Mouse (Mus musculus) heart, embryonic 12.5 days (tissue): ENCODE measurements around the gene Lasp1. TPM values are rescaled to one million over a fixed set of nuclear protein-coding genes. Genes with fewer than 3 reads are reported as not detected.
A peak's percentile ranks its signal among the peaks of the same experiment; 100 is the strongest.
"Not testable (repeated sequence)": the region's sequence is repeated elsewhere in the genome, so short reads cannot be mapped to it uniquely, and the experiment has no call there.

ENCODE experiments used
- ATAC-seq: fragments of 200-750 bp; cut with Nextera tagmentation; 2 replicates; pipeline ENCODE4 v1.8.0; 2017; ENCODE audit warnings: moderate TSS enrichment, moderate library complexity; ENCODE audit not compliant: insufficient number of reproducible peaks, low FRiP score
- H3K27ac ChIP-seq: fragments of 300-500 bp; sonication (generic); 2 replicates; pipeline ENCODE4 v1.5.1; 2016; ENCODE audit warnings: mild to moderate bottlenecking, moderate library complexity; ENCODE audit not compliant: poor library complexity, severe bottlenecking
- H3K27me3 ChIP-seq: fragments of 300-500 bp; sonication (generic); replicated peaks from 2 replicates; pipeline ENCODE4 v1.6.1; 2016; ENCODE audit warnings: mild to moderate bottlenecking, moderate library complexity
- H3K36me3 ChIP-seq: fragments of 300-500 bp; sonication (generic); 2 replicates; pipeline ENCODE4 v1.6.1; 2016; ENCODE audit warnings: mild to moderate bottlenecking, moderate library complexity
- H3K4me1 ChIP-seq: fragments of 300-500 bp; sonication (generic); replicated peaks from 2 replicates; pipeline ENCODE4 v1.6.1; 2016; ENCODE audit warnings: mild to moderate bottlenecking
- H3K4me2 ChIP-seq: fragments of 300-500 bp; sonication (generic); 2 replicates; pipeline ENCODE4 v1.6.1; 2016; ENCODE audit warnings: mild to moderate bottlenecking, moderate library complexity
- H3K4me3 ChIP-seq: fragments of 300-500 bp; sonication (generic); 2 replicates; pipeline ENCODE4 v1.5.1; 2016; ENCODE audit warnings: mild to moderate bottlenecking
- H3K9ac ChIP-seq: fragments of 300-500 bp; sonication (generic); 2 replicates; pipeline ENCODE4 v1.6.1; 2016; ENCODE audit warnings: mild to moderate bottlenecking, moderate library complexity
- H3K9me3 ChIP-seq: fragments of 300-500 bp; sonication (generic); replicated peaks from 2 replicates; pipeline ENCODE4 v1.6.1; 2016; ENCODE audit warnings: mild to moderate bottlenecking, moderate library complexity
- WGBS: fragments of 180-500 bp; shearing (Covaris S2); methylation state at CpG from one replicate; pipeline ENCODE4 v1.1.7; 2016; 5-methylcytosine and 5-hydroxymethylcytosine counted together
- polyA plus RNA-seq: library from polyadenylated mRNA; unstranded; fragments of >200 nt; fragmentation: Nextera tagmentation; extraction: Ambion mirVana; gene quantifications from 2 replicates; pipeline ENCODE4 v1.2.1, GENCODE M21; 2016

The Lasp1 gene
- polyA plus RNA-seq, 1 experiment from 2014 or later = 46.9 TPM

- WGBS = 83% methylated on average over 12 of the region's 12 CpGs
- ATAC-seq = no peak
- H3K4me1 ChIP-seq = peaks cover 13% of the 10 kb centered on the region
- H3K27me3 ChIP-seq = no peaks in the 10 kb centered on the region
- H3K9ac ChIP-seq = no peak overlapping the region
- no peak overlapping the region for H3K4me2 ChIP-seq
- H3K27ac ChIP-seq = no peak overlapping the region
- no peaks in the 10 kb centered on the region for H3K9me3 ChIP-seq
- H3K36me3 ChIP-seq = peaks cover 77% of the 10 kb centered on the region
- no peak overlapping the region for H3K4me3 ChIP-seq
Observed at GRCm38 (mm10) chr11:97829913-97830476, 31.2 kb downstream of the Lasp1 start.

- Histone ChIP-seq H3K4me1 (0 out of 2 replicates have a peak, but pooled peaks cover 10% of the 10 kb centered on the region), H3K4me3 (no peak overlapping the region), H3K36me3 (peaks cover 77% of the 10 kb centered on the region), H3K27me3 (no peaks in the 10 kb centered on the region), H3K9ac (no peak overlapping the region), H3K27ac (no peak overlapping the region), H3K9me3 (no peaks in the 10 kb centered on the region), H3K4me2 (no peak overlapping the region)
- WGBS = 84% methylated on average over 6 of the region's 6 CpGs
- ATAC-seq = no peak
Observed at GRCm38 (mm10) chr11:97830501-97830900, 31.7 kb downstream of the Lasp1 start.

GRCm38 (mm10) chr11:97832001-97832400, 33.2 kb downstream of the Lasp1 start:
- H3K4me1 ChIP-seq = 0 out of 2 replicates have a peak, but pooled peaks cover 3% of the 10 kb centered on the region
- no peak overlapping the region for H3K4me3 ChIP-seq
- WGBS = 83% methylated on average over 11 of the region's 11 CpGs
- no peaks in the 10 kb centered on the region for H3K9me3 ChIP-seq
- H3K4me2 ChIP-seq = no peak overlapping the region
- no peak overlapping the region for H3K9ac ChIP-seq
- ATAC-seq = no peak
- no peaks in the 10 kb centered on the region for H3K27me3 ChIP-seq
- no peak overlapping the region for H3K27ac ChIP-seq
- peaks cover 77% of the 10 kb centered on the region for H3K36me3 ChIP-seq

- Histone ChIP-seq H3K27ac (no peak overlapping the region), H3K27me3 (no peaks in the 10 kb centered on the region), H3K36me3 (peaks cover 79% of the 10 kb centered on the region), H3K4me3 (no peak overlapping the region), H3K9ac (no peak overlapping the region), H3K4me2 (no peak overlapping the region), H3K4me1 (0 out of 2 replicates have a peak, but pooled peaks cover 3% of the 10 kb centered on the region), H3K9me3 (no peaks in the 10 kb centered on the region)
- no peak for ATAC-seq
- 77% methylated on average over 15 of the region's 15 CpGs for WGBS
Observed at GRCm38 (mm10) chr11:97833352-97833751, 34.6 kb downstream of the Lasp1 start.

- H3K4me2 ChIP-seq = no peak overlapping the region
- 50% methylated on average over 8 of the region's 8 CpGs for WGBS
- no peak for ATAC-seq
- H3K27me3 ChIP-seq = no peaks in the 10 kb centered on the region
- peaks cover 17% of the 10 kb centered on the region; the same call in 1 of the 2 replicates for H3K4me1 ChIP-seq
- H3K36me3 ChIP-seq = peaks cover 58% of the 10 kb centered on the region
- H3K9ac ChIP-seq = no peak overlapping the region
- H3K27ac ChIP-seq = no peak overlapping the region
- no peak overlapping the region for H3K4me3 ChIP-seq
- H3K9me3 ChIP-seq = no peaks in the 10 kb centered on the region
Observed at GRCm38 (mm10) chr11:97836541-97836940, 37.7 kb downstream of the Lasp1 start.

- not testable (repeated sequence) for H3K9ac ChIP-seq, H3K9me3 ChIP-seq, H3K27ac ChIP-seq, ATAC-seq, H3K27me3 ChIP-seq, H3K4me3 ChIP-seq, H3K4me2 ChIP-seq
- Histone ChIP-seq H3K36me3 (peaks cover 55% of the 10 kb centered on the region), H3K4me1 (peaks cover 20% of the 10 kb centered on the region; the same call in 1 of the 2 replicates)
- WGBS = 63% methylated on average over 9 of the region's 9 CpGs
Observed at GRCm38 (mm10) chr11:97837051-97837450, 38.3 kb downstream of the Lasp1 start.

- no peak for ATAC-seq
- Histone ChIP-seq H3K27me3 (no peaks in the 10 kb centered on the region), H3K4me2 (no peak overlapping the region), H3K36me3 (peaks cover 50% of the 10 kb centered on the region), H3K27ac (no peak overlapping the region), H3K4me3 (no peak overlapping the region), H3K4me1 (peaks cover 21% of the 10 kb centered on the region; the same call in 1 of the 2 replicates), H3K9ac (no peak overlapping the region), H3K9me3 (no peaks in the 10 kb centered on the region)
- WGBS = 67% methylated on average over 7 of the region's 7 CpGs
Observed at GRCm38 (mm10) chr11:97837641-97838149, 38.9 kb downstream of the Lasp1 start.

GRCm38 (mm10) chr11:97838779-97839440, 40.1 kb downstream of the Lasp1 start:
- peaks cover 40% of the 10 kb centered on the region for H3K36me3 ChIP-seq
- no peak overlapping the region for H3K4me2 ChIP-seq
- peaks cover 21% of the 10 kb centered on the region; the same call in 1 of the 2 replicates for H3K4me1 ChIP-seq
- H3K9ac ChIP-seq = 0 out of 2 replicates have a peak overlapping the region, but pooled peaks have one; percentile 28
- WGBS = 35% methylated on average over 10 of the region's 10 CpGs
- no peak for ATAC-seq
- no peaks in the 10 kb centered on the region for H3K27me3 ChIP-seq
- H3K27ac ChIP-seq = no peak overlapping the region
- no peaks in the 10 kb centered on the region for H3K9me3 ChIP-seq
- no peak overlapping the region for H3K4me3 ChIP-seq

- Histone ChIP-seq H3K9me3 (no peaks in the 10 kb centered on the region), H3K4me3 (no peak overlapping the region), H3K4me2 (no peak overlapping the region), H3K27me3 (no peaks in the 10 kb centered on the region), H3K4me1 (peaks cover 17% of the 10 kb centered on the region; the same call in 1 of the 2 replicates), H3K36me3 (peaks cover 33% of the 10 kb centered on the region), H3K27ac (no peak overlapping the region), H3K9ac (0 out of 2 replicates have a peak overlapping the region, but pooled peaks have one; percentile 28)
- no peak for ATAC-seq
- WGBS = 48% methylated on average over 11 of the region's 11 CpGs
Observed at GRCm38 (mm10) chr11:97839441-97840134, 40.8 kb downstream of the Lasp1 start.

GRCm38 (mm10) chr11:97840135-97840490, 41.3 kb downstream of the Lasp1 start:
- Histone ChIP-seq H3K27me3 (no peaks in the 10 kb centered on the region), H3K27ac (no peak overlapping the region), H3K4me2 (peak overlapping the region; percentile 77; the same call in 1 of the 2 replicates), H3K9me3 (no peaks in the 10 kb centered on the region), H3K36me3 (peaks cover 28% of the 10 kb centered on the region), H3K4me3 (0 out of 2 replicates have a peak overlapping the region, but pooled peaks have one; percentile 60), H3K4me1 (peaks cover 17% of the 10 kb centered on the region; the same call in 1 of the 2 replicates), H3K9ac (no peak overlapping the region)
- ATAC-seq = no peak
- 65% methylated on average over 2 of the region's 2 CpGs for WGBS

- 1% methylated on average over 6 of the region's 6 CpGs for WGBS
- peak within 1 kb of the TSS; percentile 60 for H3K4me3 ChIP-seq
- H3K4me2 ChIP-seq = peak within 1 kb of the TSS; percentile 77
- H3K27me3 ChIP-seq = no peaks in the 10 kb centered on the region
- H3K4me1 ChIP-seq = peaks cover 17% of the 10 kb centered on the region; the same call in 1 of the 2 replicates
- peak; percentile 37; the same call in 1 of the 2 replicates for ATAC-seq
- H3K36me3 ChIP-seq = peaks cover 23% of the 10 kb centered on the region
- peak within 1 kb of the TSS; percentile 69 for H3K27ac ChIP-seq
- peak within 1 kb of the TSS; percentile 70; the same call in 1 of the 2 replicates for H3K9ac ChIP-seq
- no peaks in the 10 kb centered on the region for H3K9me3 ChIP-seq
Observed at GRCm38 (mm10) chr11:97840539-97840954, 41.7 kb downstream of the Lasp1 start, which contains the start of gene B230217C12Rik. B230217C12Rik (plus strand) TSS chr11:97840780.
